Mouse (Mus musculus) myocyte (in vitro differentiated cells): Measurements from ENCODE around the gene Lcmt1. TPM values are rescaled to one million over a fixed set of nuclear protein-coding genes. Genes with fewer than 3 reads are reported as not detected.

ENCODE experiments used
- H3K27me3 ChIP-seq: one replicate; pipeline ENCODE4 v1.6.1; 2011; ENCODE audit not compliant: control insufficient read depth, insufficient read depth, insufficient read length
- H3K36me3 ChIP-seq: one replicate; pipeline ENCODE4 v1.6.1; 2011; ENCODE audit not compliant: control insufficient read depth, insufficient read depth
- H3K4me2 ChIP-seq: one replicate; pipeline ENCODE4 v1.6.1; 2011; ENCODE audit warnings: low read depth, control low read depth
- H3K4me3 ChIP-seq: one replicate; pipeline ENCODE4 v1.5.1; 2011; ENCODE audit warnings: mild to moderate bottlenecking, control low read depth, moderate library complexity
- H3K79me2 ChIP-seq: one replicate; pipeline ENCODE4 v1.6.1; 2011; ENCODE audit not compliant: control insufficient read depth, insufficient read depth
- H3ac ChIP-seq: one replicate; pipeline ENCODE4 v1.6.1; 2011; ENCODE audit not compliant: control insufficient read depth, insufficient read length
- CEBPB ChIP-seq: IDR thresholded peaks from 2 replicates; pipeline ENCODE4 v1.6.1; 2011; ENCODE audit warnings: mild to moderate bottlenecking, moderate library complexity; ENCODE audit not compliant: poor library complexity, insufficient read depth, severe bottlenecking
- E2F4 ChIP-seq: IDR thresholded peaks from one replicate; pipeline ENCODE4 v1.6.1; 2011; ENCODE audit warnings: mild to moderate bottlenecking, control low read depth, moderate library complexity; ENCODE audit not compliant: insufficient read depth
- MAX ChIP-seq: IDR thresholded peaks from one replicate; pipeline ENCODE4 v1.6.1; 2011; ENCODE audit warnings: low read depth, mild to moderate bottlenecking, control low read depth
- MYOD1 ChIP-seq, 3 experiments: IDR thresholded peaks; one replicate each; pipeline ENCODE4 v1.6.1; 2011; ENCODE audit warnings: control low read depth in 2 of 3, low read depth in 2 of 3, mild to moderate bottlenecking in 2 of 3, moderate library complexity in 1 of 3; ENCODE audit not compliant: insufficient read length in 2 of 3, control insufficient read depth in 1 of 3
- MYOG ChIP-seq, 3 experiments: IDR thresholded peaks; one replicate each; pipeline ENCODE4 v1.6.1; 2011; ENCODE audit warnings: control low read depth in 2 of 3, low read depth in 2 of 3, mild to moderate bottlenecking in 2 of 3; ENCODE audit not compliant: insufficient read length in 2 of 3, control insufficient read depth in 1 of 3, insufficient read depth in 1 of 3
- POLR2A ChIP-seq: IDR thresholded peaks from one replicate; pipeline ENCODE4 v1.6.1; 2011; ENCODE audit warnings: low read depth, mild to moderate bottlenecking, control low read depth, moderate library complexity; ENCODE audit not compliant: insufficient read length
- POLR2AphosphoS2 ChIP-seq: IDR thresholded peaks from one replicate; pipeline ENCODE4 v1.6.1; 2011; ENCODE audit warnings: low read depth, control low read depth; ENCODE audit not compliant: insufficient read length
- REST ChIP-seq: IDR thresholded peaks from one replicate; pipeline ENCODE4 v1.6.1; 2011; ENCODE audit warnings: mild to moderate bottlenecking, control low read depth, moderate library complexity; ENCODE audit not compliant: insufficient read depth, insufficient read length
- SRF ChIP-seq: IDR thresholded peaks from one replicate; pipeline ENCODE4 v1.6.1; 2011; ENCODE audit warnings: low read depth; ENCODE audit not compliant: control insufficient read depth, insufficient read length
- TCF12 ChIP-seq: IDR thresholded peaks from one replicate; pipeline ENCODE4 v1.6.1; 2011; ENCODE audit warnings: mild to moderate bottlenecking, control low read depth; ENCODE audit not compliant: poor library complexity, insufficient read depth, severe bottlenecking
- TCF3 ChIP-seq: IDR thresholded peaks from one replicate; pipeline ENCODE4 v1.6.1; 2011; ENCODE audit warnings: low read depth, control low read depth; ENCODE audit not compliant: insufficient read length
- USF1 ChIP-seq: IDR thresholded peaks from one replicate; pipeline ENCODE4 v1.6.1; 2011; ENCODE audit warnings: low read depth, mild to moderate bottlenecking, control low read depth, moderate library complexity
- polyA plus RNA-seq: library from polyadenylated mRNA; unstranded; fragments of >200 nt; fragmentation: generic; extraction: Trizol; gene quantifications from one replicate; pipeline ENCODE4 v1.2.1, GENCODE M21; 2012; ENCODE audit warnings: missing spikeins

Lcmt1 gene
- 28.4 TPM for polyA plus RNA-seq

GRCm38 (mm10) chr7:123369759-123370481 is at the start of gene Lcmt1, which contains the start of gene Arhgap17:
TSS of gene Lcmt1 (plus strand) at chr7:123369784.
TSS of gene Arhgap17 (minus strand) at chr7:123369915.
- H3K27me3 ChIP-seq, result no peaks in the 10 kb centered on the region
- H3K36me3 ChIP-seq, result no peaks in the 10 kb centered on the region
- H3K79me2 ChIP-seq, result peaks cover 41% of the 10 kb centered on the region
- H3K4me2 ChIP-seq, result peak within 1 kb of the TSS; percentile 99
- H3ac ChIP-seq, result peak within 1 kb of the TSS; percentile 69
- TF ChIP-seq E2F4 (no peak), MYOD1 (IDR thresholded peaks at IDR 0.05; ENCODE audit: control insufficient read depth in 1 of 3, insufficient read length in 2 of 3, low read depth in 2 of 3) (peak in 2 of 3 experiments; percentile 83 to 94), POLR2AphosphoS2 (peak; percentile 55), MYOG (IDR thresholded peaks at IDR 0.05; ENCODE audit: control insufficient read depth in 1 of 3, insufficient read depth in 1 of 3, insufficient read length in 2 of 3, low read depth in 2 of 3) (peak in 2 of 3 experiments; percentile 48 to 86), POLR2A (peak; percentile 74)
- peak within 1 kb of the TSS; percentile 80 for H3K4me3 ChIP-seq

- Histone ChIP-seq H3K79me2 (no peaks in the 10 kb centered on the region), H3ac (no peak overlapping the region), H3K27me3 (no peaks in the 10 kb centered on the region), H3K36me3 (peaks cover 18% of the 10 kb centered on the region), H3K4me2 (no peak overlapping the region), H3K4me3 (no peak overlapping the region)
- TF ChIP-seq SRF, result no peak
- TF ChIP-seq POLR2A, result no peak
- TF ChIP-seq MYOD1 (IDR thresholded peaks at IDR 0.05; ENCODE audit: control insufficient read depth in 1 of 3, insufficient read length in 2 of 3, low read depth in 2 of 3), result no peak
- TF ChIP-seq TCF12, result no peak
- TF ChIP-seq MAX, result no peak
- no peak for TF ChIP-seq USF1
- no peak for TF ChIP-seq MYOG (IDR thresholded peaks at IDR 0.05; ENCODE audit: control insufficient read depth in 1 of 3, insufficient read depth in 1 of 3, insufficient read length in 2 of 3, low read depth in 2 of 3)
- TF ChIP-seq REST, result no peak
- TF ChIP-seq CEBPB, result no peak
- no peak for TF ChIP-seq TCF3
- no peak for TF ChIP-seq E2F4
- no peak for TF ChIP-seq POLR2AphosphoS2
Observed at GRCm38 (mm10) chr7:123322452-123323121, 47.0 kb upstream of the Lcmt1 start.

- no peak overlapping the region for H3K4me2 ChIP-seq
- no peaks in the 10 kb centered on the region for H3K27me3 ChIP-seq
- H3K4me3 ChIP-seq, result no peak overlapping the region
- H3ac ChIP-seq, result no peak overlapping the region
- H3K79me2 ChIP-seq, result no peaks in the 10 kb centered on the region
- H3K36me3 ChIP-seq, result peaks cover 18% of the 10 kb centered on the region
- no peak for TF ChIP-seq MAX
- no peak for TF ChIP-seq POLR2A
- TF ChIP-seq MYOD1 (IDR thresholded peaks at IDR 0.05; ENCODE audit: control insufficient read depth in 1 of 3, insufficient read length in 2 of 3, low read depth in 2 of 3), result no peak
- TF ChIP-seq TCF12, result no peak
- no peak for TF ChIP-seq E2F4
- TF ChIP-seq MYOG (IDR thresholded peaks at IDR 0.05; ENCODE audit: control insufficient read depth in 1 of 3, insufficient read depth in 1 of 3, insufficient read length in 2 of 3, low read depth in 2 of 3), result no peak
- TF ChIP-seq REST, result no peak
- TF ChIP-seq TCF3, result no peak
- no peak for TF ChIP-seq POLR2AphosphoS2
- no peak for TF ChIP-seq USF1
Observed at GRCm38 (mm10) chr7:123323388-123323787, 46.2 kb upstream of the Lcmt1 start.

GRCm38 (mm10) chr7:123324105-123324504 is 45.5 kb upstream of the Lcmt1 start:
- no peak overlapping the region for H3K4me3 ChIP-seq
- H3K4me2 ChIP-seq, result no peak overlapping the region
- TF ChIP-seq MYOD1 (IDR thresholded peaks at IDR 0.05; ENCODE audit: control insufficient read depth in 1 of 3, insufficient read length in 2 of 3, low read depth in 2 of 3), result no peak
- no peak for TF ChIP-seq POLR2A
- no peak for TF ChIP-seq E2F4
- no peak for TF ChIP-seq TCF3
- TF ChIP-seq SRF, result no peak
- no peak for TF ChIP-seq REST
- no peak for TF ChIP-seq CEBPB
- TF ChIP-seq USF1, result no peak
- no peak for TF ChIP-seq MYOG (IDR thresholded peaks at IDR 0.05; ENCODE audit: control insufficient read depth in 1 of 3, insufficient read depth in 1 of 3, insufficient read length in 2 of 3, low read depth in 2 of 3)
- TF ChIP-seq MAX, result no peak
- peaks cover 13% of the 10 kb centered on the region for H3K36me3 ChIP-seq
- no peaks in the 10 kb centered on the region for H3K27me3 ChIP-seq
- H3K79me2 ChIP-seq, result no peaks in the 10 kb centered on the region
- no peak overlapping the region for H3ac ChIP-seq
